Mouse (Mus musculus): ENCODE measurements at regions not wholly inside any gene's neighbourhood (a gene's known extent, or its start where the extent isn't known, plus 50 kb on each side); places are given as distances from the start of the nearest gene placed in this dataset.

DNA sequence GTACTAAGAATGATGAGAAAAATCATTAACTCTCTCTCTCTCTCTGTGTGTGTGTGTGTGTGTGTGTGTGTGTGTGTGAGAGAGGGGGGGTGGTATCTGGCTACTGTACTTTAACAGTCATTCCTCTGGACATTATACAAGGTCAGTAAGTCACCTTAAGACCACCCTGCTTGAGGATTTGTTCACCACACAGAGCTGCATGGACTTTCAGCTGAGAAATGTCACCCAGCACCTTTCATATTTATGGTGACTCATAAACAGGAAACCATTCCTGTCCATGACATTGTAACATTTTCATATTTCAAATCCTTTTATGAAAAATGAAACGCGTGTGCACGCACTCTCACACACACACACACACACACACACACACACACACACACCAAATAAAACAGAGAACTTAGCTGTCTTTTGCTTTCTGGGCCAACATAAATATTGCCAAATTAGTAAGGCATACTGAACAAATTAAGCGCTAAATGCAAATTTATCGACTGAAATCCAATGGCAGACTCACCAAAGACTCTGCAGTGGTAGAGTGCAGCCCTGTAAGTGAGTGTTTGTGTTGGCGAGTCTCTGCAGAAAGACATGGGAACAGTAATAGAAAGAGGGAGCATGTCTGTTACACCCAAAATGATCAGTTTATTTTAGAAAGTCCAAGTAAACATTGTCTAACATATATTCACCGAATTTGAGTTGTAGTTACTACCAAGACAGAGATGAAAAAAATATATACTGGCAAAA lies 277.7 kb downstream of the Osr1 start:
- DNase-seq: no peak

DNA sequence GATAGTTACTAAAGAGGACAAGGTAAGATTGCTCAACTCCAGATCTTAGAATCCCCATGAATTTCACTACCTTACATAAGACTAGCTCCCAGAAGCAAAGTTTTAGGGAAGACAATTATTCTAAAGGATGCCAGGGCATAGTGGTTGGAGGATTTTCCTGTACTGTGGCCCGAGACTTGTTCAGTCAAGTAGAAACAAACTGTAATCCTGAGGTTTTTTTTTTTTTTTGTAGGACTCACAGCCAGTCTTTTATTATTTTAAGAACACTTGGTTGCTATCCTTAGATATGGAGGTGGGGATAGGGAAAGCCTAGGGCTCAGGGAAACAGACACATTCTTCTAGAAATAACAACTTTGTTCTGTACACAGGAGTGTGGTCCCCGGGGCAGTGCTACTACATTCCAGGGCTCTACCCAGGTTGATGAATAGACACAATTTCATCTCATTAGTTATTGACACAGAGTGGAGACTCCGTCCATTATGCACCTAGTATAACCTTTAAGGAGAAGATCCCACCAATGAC lies 285.6 kb downstream of the Osr1 start:
- no peak for DNase-seq

DNA sequence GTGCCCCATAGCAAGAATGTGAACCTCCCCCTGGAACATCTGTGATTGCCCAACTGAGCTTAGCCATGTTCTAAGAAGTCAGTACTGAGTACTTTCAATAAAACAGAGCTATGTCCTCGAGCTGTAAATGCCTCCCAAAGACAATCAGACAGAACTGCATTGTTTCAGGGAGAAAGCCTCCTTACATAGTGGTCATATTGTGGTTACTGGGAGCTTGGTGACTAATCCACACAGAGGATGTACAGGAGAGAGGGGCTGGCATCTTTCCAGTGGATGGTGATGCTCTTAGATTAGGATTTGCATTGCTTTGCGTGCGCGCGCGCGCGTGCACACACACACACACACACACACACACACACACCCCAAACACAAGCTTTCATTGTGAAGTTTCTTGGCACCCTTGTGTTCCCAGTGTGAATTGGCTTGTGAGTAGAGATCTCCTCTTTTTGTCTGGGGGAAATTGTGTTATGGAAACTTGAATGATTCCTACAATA lies 286.3 kb downstream of the Osr1 start:
- DNase-seq: no peak

DNA sequence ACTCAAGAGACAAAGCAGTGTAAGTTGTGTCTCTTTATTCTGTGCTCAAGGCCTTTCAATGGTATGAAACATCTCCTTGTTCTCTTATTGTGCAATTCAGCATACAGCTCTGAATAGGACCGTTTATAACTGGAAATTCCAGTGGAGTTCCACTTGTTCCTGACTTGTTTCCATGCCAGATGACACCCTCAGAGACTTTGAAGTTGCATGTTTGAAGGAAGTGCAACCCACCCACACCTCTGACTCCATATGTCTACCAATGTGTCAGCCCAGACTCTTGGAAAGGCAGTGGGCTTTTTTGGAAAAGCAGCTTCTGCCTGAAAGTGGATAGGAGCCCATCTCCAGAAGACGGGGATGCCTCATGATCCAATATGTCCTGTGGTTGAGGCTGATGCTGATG lies 288.1 kb downstream of the Osr1 start:
- DNase-seq: no peak

DNA sequence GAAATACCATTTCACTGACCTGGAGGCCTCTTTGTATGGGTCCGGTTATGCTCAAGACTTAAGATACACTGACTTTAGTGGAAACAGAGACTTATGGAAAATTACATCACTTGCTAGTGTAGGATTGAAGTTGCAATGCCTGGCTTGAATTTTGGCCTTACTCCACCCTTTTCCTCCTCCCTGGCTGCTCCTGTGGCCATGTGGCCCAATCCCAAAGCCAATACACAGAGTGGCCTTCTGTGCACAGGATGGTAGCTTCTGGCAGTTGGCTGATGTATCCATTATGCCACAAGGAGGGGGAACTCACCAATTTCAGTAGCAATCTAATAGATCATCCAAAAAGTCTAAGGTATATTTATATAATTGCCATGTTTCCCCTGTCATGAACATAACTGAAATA lies 292.4 kb downstream of the Osr1 start:
- DNase-seq: peak in 1 of 2 experiments; percentile 3

DNA sequence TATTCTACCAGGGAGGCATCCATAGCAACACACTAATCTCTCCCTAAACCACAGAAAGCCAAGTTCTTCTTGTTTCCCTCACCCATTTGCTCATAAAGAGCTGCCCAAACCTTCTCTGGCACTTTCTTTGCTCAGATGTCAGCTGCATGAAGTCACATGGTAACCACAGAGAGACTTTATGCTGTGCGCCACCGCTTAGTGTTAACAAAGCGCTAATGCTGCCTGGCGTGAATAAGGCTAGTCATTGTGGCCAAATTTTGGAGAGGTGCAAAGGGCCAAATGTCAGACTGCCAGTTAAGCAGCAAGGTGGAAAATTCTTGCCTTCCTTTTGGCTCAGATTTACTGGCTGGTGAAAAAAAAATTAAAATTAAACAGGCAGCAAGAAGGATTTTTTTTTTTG lies 302.3 kb downstream of the Osr1 start:
- DNase-seq: peak; percentile 10 to 18

DNA sequence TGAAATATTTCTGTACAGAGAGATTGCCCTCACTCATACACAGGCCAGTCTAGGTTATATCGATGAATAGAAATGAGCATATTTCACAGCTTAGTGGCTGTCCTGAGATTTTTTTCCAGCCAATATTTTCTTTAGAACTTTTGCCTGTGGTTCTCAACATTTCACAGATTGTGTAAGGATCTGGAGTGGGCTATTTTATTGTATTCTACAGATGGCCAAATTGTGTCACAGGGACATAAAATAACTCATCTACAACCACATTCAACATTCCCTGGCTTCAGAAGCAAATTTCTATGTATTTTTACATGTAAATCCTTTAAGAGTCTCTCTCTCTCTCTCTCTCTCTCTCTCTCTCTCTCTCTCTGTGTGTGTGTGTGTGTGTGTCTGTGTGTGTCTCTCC lies 303.3 kb downstream of the Osr1 start:
- no peak for DNase-seq

DNA sequence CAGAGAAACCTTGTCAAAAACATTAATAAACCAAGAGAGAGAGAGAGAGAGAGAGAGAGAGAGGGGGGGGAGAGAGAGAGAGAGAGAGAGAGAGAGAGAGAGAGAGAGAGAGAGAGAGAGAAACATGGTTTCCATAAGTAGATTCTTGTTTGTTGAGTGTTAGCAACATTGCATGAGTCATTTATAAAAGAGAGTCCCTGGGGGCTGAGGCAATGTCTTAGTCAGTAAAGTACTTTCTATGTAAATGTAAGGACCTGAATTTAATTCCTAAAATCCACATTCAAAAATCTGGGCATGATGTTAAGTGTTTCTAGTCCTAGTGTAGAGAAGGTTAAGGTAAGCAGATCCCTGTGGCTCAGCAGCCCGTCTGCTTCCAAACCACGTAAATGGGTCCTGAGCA lies 304.9 kb downstream of the Osr1 start:
- DNase-seq: no peak

DNA sequence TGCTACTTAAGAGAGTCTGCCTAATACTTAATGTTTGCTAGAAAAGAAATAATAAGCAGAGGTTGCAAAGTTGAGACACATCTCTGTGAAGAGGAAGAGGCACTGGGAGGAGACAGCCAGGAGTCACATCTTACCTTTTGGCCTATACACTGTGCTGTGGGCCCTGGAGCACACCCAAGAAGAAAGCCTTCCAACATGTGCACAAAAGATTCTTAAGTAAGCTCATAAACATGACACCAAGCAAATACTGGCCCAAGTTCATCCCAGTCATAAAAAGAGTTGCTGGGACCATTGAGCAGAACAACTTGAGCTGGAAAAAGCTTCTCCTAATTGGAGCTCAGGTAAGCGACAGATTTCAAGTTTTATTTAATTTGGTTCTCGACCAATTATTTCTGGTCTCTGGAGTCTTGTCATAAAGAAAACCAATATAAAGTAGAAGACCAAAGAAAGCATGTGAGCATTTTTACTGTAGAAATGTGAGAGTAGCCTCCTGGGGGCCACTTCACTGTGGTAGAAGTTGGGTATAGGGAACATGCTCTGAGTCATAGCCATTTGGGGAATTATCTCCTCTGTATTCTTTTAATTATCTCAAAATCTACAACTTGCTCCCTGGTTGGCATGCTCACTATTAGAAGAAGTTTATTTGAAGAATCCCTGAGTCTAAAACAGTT lies 312.2 kb downstream of the Osr1 start:
- no peak for DNase-seq

DNA sequence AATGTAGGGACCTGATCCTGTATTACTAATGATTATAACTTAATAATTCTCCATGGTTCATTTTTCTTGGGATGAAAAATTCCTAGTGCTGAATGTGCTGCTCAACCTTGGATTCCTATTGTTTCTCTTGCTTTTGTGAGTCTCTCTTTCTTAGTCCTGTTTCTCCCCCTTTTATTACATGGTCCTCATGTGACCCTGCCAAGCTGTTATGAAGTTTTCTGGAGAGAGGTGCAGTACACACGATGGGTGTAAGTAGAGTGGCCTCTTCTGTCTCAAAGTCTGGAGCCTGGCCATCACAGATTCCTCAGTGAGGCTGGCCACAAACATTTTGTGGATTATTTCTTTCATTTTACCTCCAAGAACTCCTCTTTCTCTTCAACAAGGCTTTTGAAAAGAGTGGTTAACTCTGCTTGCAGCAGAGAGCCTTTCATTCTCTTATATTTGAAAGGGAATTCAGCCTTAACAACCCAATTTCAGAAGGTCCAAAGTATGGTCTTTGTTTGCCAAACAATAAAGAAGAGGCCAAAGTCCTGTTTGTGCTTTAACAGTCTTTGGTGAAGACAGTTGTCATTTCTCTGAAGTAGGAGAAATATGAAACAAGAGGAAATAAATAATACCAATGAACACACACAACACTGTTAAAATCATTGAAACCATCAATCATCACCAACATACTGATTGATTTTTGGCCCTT lies 313.3 kb downstream of the Osr1 start:
- no peak for DNase-seq

DNA sequence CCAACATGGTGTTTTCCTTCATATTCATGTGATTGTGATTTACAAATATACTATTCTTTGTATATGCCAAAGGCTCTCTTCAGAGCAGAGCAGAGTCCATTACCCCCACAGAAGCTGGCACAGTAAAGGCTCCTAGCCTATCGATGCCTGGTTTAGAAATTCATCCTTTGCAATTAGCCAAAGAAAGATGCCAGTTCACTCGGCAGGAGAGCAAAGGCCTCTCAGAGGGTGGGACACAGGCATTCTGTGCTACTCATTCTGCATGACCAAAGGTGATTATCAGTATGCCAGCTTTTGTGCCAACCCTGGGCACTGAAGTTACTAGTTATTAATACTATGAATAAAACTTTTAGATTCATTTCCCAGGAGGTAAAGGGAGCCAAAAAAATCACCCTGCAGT lies 324.6 kb downstream of the Osr1 start:
- DNase-seq: no peak

DNA sequence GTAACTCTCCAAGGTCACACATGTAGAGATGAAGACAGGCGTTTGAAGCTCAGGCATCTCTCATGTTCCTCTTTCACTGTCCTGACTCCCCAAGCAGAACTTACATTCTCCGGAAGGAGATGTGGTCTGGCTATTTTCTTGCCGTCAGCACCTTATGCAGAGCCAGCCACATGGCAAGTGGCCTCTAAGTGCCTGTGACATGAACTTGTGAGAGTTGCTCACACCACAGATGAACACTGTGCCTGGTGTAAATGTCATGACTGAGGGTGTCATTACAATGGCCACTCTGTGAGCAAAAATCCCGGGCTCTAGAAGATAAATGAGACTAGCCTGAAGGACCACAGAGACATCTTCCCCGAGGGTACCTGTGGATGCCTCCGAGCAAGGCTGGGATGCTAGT lies 328.1 kb downstream of the Osr1 start:
- DNase-seq: no peak

DNA sequence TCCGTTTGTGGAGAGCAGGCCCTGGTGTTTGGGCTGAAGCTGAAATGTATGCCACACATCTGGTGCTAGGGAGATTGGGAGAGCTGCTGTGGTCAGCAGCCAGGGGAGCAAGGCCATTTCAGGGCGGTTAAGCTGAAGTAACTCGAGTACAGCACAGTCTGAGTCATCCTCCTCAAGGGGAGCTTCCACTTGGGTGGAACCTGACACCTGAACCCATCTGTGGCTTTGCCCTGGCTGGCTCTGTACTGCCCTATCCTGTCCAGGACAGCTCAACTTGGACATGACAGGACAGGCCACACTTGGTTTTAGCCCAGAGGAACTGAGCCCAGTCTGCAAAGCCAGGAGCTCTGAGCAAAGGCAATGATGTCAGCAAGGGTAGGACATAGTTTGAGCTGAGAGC lies 328.5 kb downstream of the Osr1 start:
- DNase-seq: no peak

DNA sequence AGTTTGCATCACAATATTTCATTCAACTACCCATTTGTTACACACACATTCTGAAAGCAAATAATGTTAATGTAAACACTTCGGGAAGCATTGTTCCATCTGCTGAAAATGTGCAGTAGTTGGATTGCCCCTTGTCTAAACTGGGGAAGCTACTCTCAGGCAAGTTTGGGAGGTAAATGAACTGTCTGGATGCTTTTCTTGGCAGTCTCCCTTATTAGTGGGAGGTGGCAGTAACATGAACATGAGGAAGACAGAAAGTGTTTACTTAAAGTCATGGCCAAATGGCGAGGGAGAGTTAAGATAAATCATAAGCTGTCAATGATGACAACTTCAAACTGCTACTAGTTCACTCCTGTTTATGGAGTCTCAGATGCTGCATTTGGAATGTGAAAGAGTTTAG lies 332.0 kb downstream of the Osr1 start:
- DNase-seq: no peak

DNA sequence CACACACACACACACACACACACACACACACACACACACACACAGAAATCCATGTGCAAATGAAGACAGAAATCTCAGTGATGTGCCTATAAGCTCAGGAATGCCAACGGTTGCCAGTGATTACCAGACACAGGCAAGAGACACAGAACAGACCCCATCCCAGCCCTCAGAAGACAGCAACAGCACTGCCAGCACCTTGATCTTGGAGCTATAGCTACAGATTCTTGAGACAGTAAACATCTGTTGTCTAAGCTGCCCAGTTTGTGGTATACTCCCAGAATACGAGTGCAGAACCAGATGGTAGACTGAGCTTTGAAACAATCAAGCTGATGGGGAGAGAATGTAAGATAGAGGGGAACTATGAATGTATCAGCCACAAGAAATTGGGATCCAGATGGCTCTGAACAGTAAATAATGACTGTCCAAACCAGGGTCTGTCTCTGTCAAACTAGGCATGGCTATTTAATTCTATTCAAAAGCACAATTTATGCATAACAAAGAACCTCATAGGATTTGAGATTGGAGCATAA lies 333.9 kb downstream of the Osr1 start:
- no peak for DNase-seq

DNA sequence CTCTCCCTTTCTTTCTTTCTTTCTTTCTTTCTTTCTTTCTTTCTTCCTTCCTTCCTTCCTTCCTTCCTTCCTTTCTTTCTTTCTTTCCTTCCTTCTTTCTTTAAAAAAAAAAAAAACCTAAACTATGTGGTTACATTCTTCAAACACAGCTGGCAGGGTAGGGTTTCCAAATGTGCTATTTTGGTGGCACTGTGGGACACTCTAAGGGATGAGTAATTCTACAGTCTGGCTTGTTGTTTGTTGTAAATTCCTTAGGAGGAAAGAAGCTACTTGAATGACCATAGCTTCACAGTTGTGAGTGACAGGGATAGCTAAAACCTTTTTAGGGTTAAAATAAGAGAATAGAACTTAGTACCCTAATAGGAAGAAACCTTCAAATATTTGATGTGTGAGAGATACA lies 342.4 kb downstream of the Osr1 start:
- no peak for DNase-seq

DNA sequence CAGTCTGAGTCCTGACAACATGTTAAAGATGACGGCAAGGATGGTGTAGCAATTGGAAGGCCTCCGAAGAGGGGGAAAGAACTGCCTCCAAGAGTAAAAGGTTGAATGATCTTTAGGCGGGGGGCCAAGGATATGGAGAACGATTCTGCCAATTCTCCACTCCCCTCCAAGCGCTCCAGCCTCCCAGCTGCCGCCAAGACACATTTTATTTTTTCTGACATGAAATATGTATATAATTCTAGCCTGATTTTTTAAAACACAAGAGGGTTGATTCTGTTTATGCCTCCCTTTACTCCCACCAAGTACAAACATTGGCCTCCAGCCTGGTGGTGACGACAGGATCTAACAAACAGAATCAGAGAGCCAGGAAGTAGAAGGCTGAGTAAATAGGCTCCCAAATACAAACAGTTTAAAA lies 345.8 kb downstream of the Osr1 start:
- no peak for DNase-seq

DNA sequence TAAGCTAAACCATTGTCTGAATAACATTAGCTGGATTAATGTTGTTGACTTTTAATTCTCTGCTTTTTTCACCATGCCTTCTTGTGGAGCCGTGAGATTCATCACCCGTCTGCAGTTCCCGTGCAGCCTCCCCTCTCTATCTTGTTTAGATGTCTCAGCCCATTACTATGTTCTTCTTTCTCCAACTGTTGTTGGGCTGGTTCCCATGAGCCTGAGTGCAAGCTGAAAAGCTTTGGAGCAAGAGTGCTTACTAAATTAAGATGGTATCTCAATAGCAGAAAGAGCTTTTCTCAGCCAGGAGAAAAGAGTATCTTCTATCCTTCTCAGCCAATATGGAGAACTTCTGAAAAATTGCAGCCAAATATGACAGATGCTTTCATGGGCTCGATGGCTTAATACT lies 348.1 kb downstream of the Osr1 start:
- DNase-seq: no peak

DNA sequence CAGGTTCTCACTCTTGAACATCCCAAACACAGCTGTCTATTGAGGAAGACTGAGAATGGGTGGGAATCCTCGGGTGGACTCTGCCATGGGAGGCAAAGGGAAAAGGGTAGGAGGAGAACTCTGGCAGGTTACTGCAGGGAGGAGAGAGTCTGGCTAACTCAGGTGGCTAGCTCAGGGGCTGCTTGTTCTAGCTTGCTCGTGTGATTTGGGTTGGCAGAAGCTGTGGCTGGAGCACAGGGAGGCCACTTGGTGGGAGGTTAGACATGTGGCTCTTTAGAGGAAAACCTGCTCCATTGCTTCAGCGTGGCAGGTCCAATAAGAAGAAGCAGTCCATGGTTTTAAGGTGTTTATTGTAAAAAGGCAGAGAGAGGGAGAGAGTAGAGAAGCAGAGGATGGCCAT lies 349.1 kb downstream of the Osr1 start:
- peak in 1 of 2 experiments; percentile 6 for DNase-seq

DNA sequence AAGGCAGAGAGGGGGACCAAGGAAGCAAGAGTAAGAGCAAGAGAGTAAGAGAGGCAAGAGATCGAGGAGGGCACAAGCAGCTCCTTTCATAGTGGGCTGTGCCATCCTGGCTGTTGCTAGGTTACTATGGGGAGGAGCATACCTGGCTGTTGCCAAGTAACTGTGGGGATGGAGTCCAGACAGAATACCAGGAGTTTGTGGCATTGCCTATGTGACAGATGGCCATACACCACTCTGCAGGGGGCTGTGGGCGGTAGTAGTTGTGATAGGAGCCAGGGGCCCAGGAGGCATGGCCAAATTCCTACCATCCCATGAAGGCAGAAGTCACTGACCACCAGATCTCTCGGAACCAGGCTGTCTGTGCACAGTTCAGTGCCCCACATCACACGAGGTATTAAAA lies 349.5 kb downstream of the Osr1 start:
- peak; percentile 51 to 62 for DNase-seq

DNA sequence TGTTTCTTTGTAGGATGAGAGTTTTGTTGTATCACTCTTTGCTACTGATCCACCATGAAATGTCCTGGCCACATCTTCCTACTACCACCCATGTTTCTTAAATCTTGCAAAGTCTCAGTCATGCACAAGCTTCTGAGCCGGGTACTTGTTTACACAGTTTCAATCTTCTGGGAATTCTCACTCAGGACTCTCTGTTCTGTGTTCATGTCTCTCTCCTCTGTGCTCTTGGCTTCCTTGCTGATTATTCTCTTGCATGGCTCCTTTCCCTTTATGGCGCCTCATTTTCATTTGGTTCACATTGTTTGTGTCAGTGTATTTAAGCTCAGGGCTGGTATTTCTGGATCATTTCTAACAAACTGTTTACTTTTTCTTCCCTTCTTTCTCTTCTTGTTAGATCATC lies 350.5 kb downstream of the Osr1 start:
- DNase-seq: no peak

DNA sequence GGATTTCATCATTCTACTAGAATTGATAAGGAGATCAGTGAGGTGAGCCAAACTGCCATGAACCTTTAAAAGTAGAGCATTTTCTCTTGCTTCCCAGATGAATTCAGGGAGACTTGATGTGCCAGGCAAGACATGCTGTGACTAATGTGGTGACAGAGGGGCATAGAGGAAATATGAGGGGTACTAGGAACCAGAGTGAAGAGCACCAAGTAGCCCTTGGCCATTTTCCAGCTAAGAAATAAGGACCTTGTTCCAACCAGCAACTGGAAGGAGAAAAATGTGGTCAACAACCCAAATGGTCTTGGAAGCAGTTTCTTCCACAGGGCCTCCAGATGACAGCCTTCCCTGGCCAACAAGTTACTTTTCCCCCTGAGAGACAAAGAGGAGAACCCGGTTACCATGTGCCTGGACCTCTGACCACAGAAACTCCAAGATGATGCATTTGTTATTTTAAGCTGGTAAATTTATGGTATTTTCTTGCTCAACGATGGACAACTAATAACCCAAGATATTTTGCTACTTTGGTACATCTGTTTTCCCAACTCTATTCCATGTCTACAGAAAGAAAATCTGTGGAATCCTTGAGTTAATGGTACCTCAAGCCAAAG lies 351.8 kb downstream of the Osr1 start:
- no peak for DNase-seq

DNA sequence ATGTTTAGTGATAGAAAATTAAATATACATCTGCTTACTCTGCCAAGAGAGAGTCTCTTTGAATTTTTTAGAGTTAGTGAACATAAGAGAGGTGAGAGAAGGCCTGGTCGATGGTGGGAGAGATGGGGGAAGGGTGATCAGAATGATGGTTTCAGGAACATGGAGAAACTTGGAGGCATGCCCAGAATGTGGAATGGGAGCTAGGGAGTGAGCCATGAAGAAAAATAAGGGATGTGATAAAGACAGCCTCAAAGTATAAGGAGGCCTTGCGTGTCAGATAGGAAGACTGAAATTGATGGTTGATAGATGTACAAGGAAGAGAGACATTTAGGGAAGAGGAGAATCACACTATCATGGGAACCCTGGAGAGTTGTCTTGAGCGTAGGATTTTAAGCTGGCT lies 354.6 kb downstream of the Osr1 start:
- no peak for DNase-seq
